Mouse (Mus musculus) heart, embryonic 10.5 days (tissue): ENCODE measurements around the gene Pdha2. TPM values are rescaled to one million over a fixed set of nuclear protein-coding genes. Genes with fewer than 3 reads are reported as not detected.

Source experiments
- DNase-seq: peaks from one replicate; pipeline ENCODE4 v3.0.0-alpha.2; 2017; ENCODE audit warnings: low spot score
- H3K27ac ChIP-seq: fragments of 300-500 bp; sonication (generic); 2 replicates; pipeline ENCODE4 v1.5.1; 2016; ENCODE audit warnings: mild to moderate bottlenecking
- H3K27me3 ChIP-seq: fragments of 300-500 bp; sonication (generic); 2 replicates; pipeline ENCODE4 v1.6.1; 2016; ENCODE audit warnings: mild to moderate bottlenecking; ENCODE audit not compliant: poor library complexity, insufficient read depth, severe bottlenecking
- H3K36me3 ChIP-seq: fragments of 300-500 bp; sonication (generic); 2 replicates; pipeline ENCODE4 v1.6.1; 2016; ENCODE audit warnings: mild to moderate bottlenecking, moderate library complexity
- H3K4me1 ChIP-seq: fragments of 300-500 bp; sonication (generic); 2 replicates; pipeline ENCODE4 v1.6.1; 2016; ENCODE audit warnings: mild to moderate bottlenecking
- H3K4me3 ChIP-seq: fragments of 300-500 bp; sonication (generic); 2 replicates; pipeline ENCODE4 v1.5.1; 2016; ENCODE audit warnings: mild to moderate bottlenecking, moderate library complexity
- H3K9me3 ChIP-seq: fragments of 300-500 bp; sonication (generic); 2 replicates; pipeline ENCODE4 v1.6.1; 2016; ENCODE audit warnings: mild to moderate bottlenecking, moderate library complexity
- WGBS: fragments of 180-500 bp; shearing (Covaris S2); methylation state at CpG from one replicate; pipeline ENCODE4 v1.1.7; 2016; 5-methylcytosine and 5-hydroxymethylcytosine counted together
- polyA plus RNA-seq: library from polyadenylated mRNA; unstranded; fragments of >200 nt; fragmentation: Nextera tagmentation; extraction: Ambion mirVana; gene quantifications from 2 replicates; pipeline ENCODE4 v1.2.1, GENCODE M21; 2016

The Pdha2 gene
- polyA plus RNA-seq, 1 experiment from 2014 or later, result not detected

- no peak for DNase-seq
- Histone ChIP-seq H3K4me1 (no peaks in the 10 kb centered on the region), H3K4me3 (no peak overlapping the region), H3K27me3 (no peaks in the 10 kb centered on the region), H3K27ac (no peak overlapping the region), H3K9me3 (no peaks in the 10 kb centered on the region), H3K36me3 (no peaks in the 10 kb centered on the region)
- 82% methylated on average over 4 of the region's 4 CpGs for WGBS
Measured at GRCm38 (mm10) chr3:141197308-141197861, 14.8 kb downstream of the Pdha2 start.

- no peak for DNase-seq
- Histone ChIP-seq H3K4me3 (no peak overlapping the region), H3K36me3 (no peaks in the 10 kb centered on the region), H3K9me3 (no peaks in the 10 kb centered on the region), H3K4me1 (no peaks in the 10 kb centered on the region), H3K27ac (no peak overlapping the region), H3K27me3 (no peaks in the 10 kb centered on the region)
- 81% methylated on average over 3 of the region's 3 CpGs for WGBS
Measured at GRCm38 (mm10) chr3:141191653-141192052, 20.5 kb downstream of the Pdha2 start.

GRCm38 (mm10) chr3:141190429-141190828 lies 21.7 kb downstream of the Pdha2 start:
- Histone ChIP-seq H3K4me3 (no peak overlapping the region), H3K27ac (no peak overlapping the region), H3K36me3 (no peaks in the 10 kb centered on the region), H3K9me3 (no peaks in the 10 kb centered on the region), H3K27me3 (no peaks in the 10 kb centered on the region), H3K4me1 (no peaks in the 10 kb centered on the region)
- no peak for DNase-seq
- WGBS, result 80% methylated on average over 4 of the region's 4 CpGs

- H3K4me1 ChIP-seq, result no peaks in the 10 kb centered on the region
- H3K27me3 ChIP-seq, result no peaks in the 10 kb centered on the region
- no peaks in the 10 kb centered on the region for H3K36me3 ChIP-seq
- no peak for DNase-seq
- no peaks in the 10 kb centered on the region for H3K9me3 ChIP-seq
- H3K4me3 ChIP-seq, result no peak overlapping the region
- no peak overlapping the region for H3K27ac ChIP-seq
Measured at GRCm38 (mm10) chr3:141160986-141161385, 51.2 kb downstream of the Pdha2 start.
